ENCODE assay signal across 8 mouse cellular contexts in the genomic region with DNA sequence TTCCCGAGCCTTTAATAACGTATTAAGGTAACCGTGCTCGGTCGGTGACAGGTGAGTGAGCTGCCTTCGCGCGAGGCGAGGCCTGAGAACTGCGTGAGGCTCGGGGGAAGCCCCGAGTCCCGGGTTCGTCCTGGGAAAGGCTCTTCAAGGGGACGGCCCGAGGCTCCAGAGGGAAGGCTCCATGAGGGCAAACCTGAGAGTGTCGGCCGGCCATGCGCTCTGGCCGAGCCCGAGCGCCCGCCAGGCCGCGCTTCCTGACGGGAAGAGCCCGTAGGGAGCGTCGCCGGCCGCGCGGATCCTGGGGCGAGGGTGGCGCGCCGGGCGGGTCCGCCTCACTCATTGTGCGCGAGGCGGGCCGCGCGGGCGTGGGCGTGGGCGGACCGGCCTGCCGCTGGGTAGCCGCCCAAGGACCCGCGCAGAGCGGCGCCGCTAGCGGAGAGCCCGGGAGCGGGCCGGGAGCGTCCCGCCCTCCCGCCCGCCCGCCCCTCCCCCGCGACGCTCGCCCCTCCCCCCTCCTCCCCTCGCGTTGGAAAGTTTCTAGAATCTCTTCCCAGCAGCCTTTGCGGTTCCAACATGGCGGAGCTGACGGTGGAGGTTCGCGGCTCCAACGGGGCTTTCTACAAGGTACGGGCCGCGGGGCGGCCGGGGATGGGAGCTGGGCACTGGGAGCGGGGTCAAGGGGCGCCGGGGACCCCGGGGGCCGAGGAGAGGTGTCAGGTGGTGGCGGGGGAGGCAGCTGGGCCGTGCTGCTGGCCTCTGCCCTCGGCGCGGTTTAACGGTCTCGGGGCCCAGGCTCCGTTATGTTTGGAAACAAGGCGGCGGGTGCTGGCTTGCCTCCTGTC. TPM values are rescaled to one million over a fixed set of nuclear protein-coding genes. Genes with fewer than 3 reads are reported as not detected.
A peak's percentile ranks its signal among the peaks of the same experiment; 100 is the strongest.
DNase-seq lines count a peak whose midpoint lies in the region; ATAC-seq lines count a peak whose summit lies in the region.

Fxr1 (plus strand) TSS at position 404 of the 842 bp plus-strand sequence.

- intact Hi-C loops in gastrocnemius, postnatal 14 days (cut with DNase I; ENCODE audit: low total_unique reads), result no loop called here

- ATAC-seq in megakaryocyte, adult 5-6 weeks (ENCODE audit: poor library complexity, severe bottlenecking), result peak; percentile 88

- peak; percentile 86 to 91 for DNase-seq in adrenal gland, adult 18-20 months (ENCODE audit: low spot score in 2 of 2)
- peak; percentile 90 for DNase-seq in embryo, embryonic 10.5 days (ENCODE audit: low spot score)
- DNase-seq in gastrocnemius, postnatal 14 days, result peak; percentile 88
- DNase-seq in induced T-regulatory cell, adult 2 months (ENCODE audit: low read depth), result peak; percentile 91
- peak; percentile 80 to 81 for DNase-seq in left cerebral cortex, adult 8-10 months (ENCODE audit: low spot score in 2 of 2)
- DNase-seq in right cerebral cortex, adult 18-20 months, result peak; percentile 84
- DNase-seq in urinary bladder, adult 2 months (ENCODE audit: low spot score), result peak; percentile 77

RNA-seq across cellular contexts. Expression of gene Fxr1, which starts in this region (rescaled TPM):
- total RNA-seq in adrenal gland, adult 18-20 months (2021), result 100 to 1,000 TPM; 155 to 163 TPM
- 100 to 1,000 TPM; 388 to 401 TPM for total RNA-seq in gastrocnemius, postnatal 14 days (2021)
- 10 to 100 TPM; 75.8 to 82.8 (median 79.2) TPM for total RNA-seq in left cerebral cortex, adult 8-10 months (2022)
- total RNA-seq in megakaryocyte, adult 5-6 weeks (2015), result 78.0 and 95.2 TPM in 2 replicates
- total RNA-seq in megakaryocyte, adult 5-6 weeks (2017), result 173 and 175 TPM in 2 replicates
- 52.3 and 58.3 TPM in 2 replicates for polyA plus RNA-seq in urinary bladder, adult 2 months (2012; rRNA removed)

Comparison
In these comparisons a context has a peak if more than half of its experiments do, and no peak if none do; other contexts are left out.
1. Peak in every context shown above with its lines: DNase-seq and ATAC-seq.